Mouse (Mus musculus): ENCODE results near the gene Usp28.

GRCm38 (mm10) chr9:48994779-48995178, 9.6 kb downstream of the Usp28 start:
- no peak for TF ChIP-seq POLR2A (IDR thresholded peaks at IDR 0.05; ENCODE audit: low read depth, low read length)
- TF ChIP-seq CTCF (IDR thresholded peaks at IDR 0.05; ENCODE audit: extremely low read depth, insufficient read depth, insufficient read length, insufficient replicate concordance): no peak
